Mouse (Mus musculus): ENCODE data around the gene Gcsh.

Gene Gcsh

DNA sequence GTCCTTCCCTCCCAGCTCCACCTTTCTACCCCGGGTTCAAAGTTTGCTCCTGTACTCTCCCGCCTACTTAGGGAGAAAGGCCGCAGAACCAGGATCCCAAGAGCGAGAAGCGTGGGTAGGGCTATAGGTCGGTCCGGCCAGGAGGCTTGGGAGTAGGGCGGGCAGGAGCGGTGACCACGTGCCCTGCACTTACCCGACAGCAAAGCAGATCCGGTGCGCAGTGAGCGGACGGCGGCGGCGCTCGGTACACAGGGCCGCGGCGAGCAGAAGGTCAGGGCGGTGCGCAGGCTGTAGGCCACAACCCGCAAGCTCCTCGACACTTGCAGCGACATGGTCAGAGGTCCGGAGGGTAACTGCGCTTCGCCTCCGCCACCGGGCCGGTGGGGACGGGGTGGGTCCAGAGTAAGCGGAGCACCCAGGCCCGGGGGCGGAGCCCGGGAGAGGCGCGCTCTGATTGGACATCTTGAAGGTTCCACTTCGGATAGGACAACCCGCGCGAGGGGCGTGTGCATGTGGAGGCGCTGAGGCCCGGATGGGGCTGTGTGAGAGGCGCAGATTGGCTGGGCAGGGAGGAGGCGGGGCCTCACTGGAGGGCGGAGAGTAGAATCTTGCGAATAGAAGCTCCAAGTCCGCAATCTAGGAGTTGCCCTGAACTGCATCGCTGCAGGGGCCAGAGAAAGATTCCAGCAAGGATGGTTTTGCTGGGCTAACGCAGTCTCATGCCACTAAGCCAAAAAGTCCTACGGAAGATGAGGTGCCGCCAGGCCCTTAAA, at the start of gene Gcsh:
Gene Gcsh, minus strand, starts transcription at position 443 of the 773 bp plus-strand sequence.
- DNase-seq (ENCODE audit: low spot score), result peak; percentile 96

DNA sequence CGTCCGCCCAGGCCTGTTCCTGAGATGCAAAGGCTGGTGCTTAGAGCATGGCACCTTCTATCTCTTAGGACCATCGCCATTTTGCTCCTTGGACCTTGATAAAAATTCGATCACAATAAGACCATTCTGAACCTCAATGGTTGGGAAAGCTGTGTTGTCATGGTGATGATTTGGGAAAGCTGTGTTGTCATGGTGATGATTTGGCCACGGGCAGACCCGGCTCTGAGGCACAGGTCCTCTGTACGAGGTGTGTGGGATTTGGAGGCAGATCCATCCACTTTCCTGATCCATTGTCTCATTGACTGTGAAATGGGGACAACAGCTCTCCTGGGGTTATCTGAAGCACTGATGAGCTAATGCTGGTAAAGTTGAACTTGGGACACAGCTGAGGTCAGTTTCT, 46.5 kb upstream of the Gcsh start:
- DNase-seq (ENCODE audit: low spot score), result no peak

- no peak for DNase-seq (ENCODE audit: low spot score)
Observed at GRCm38 (mm10) chr8:117037374-117037935, 44.1 kb upstream of the Gcsh start.

GRCm38 (mm10) chr8:117033393-117033792, 40.1 kb upstream of the Gcsh start:
- no peak for DNase-seq (ENCODE audit: low spot score)

DNA sequence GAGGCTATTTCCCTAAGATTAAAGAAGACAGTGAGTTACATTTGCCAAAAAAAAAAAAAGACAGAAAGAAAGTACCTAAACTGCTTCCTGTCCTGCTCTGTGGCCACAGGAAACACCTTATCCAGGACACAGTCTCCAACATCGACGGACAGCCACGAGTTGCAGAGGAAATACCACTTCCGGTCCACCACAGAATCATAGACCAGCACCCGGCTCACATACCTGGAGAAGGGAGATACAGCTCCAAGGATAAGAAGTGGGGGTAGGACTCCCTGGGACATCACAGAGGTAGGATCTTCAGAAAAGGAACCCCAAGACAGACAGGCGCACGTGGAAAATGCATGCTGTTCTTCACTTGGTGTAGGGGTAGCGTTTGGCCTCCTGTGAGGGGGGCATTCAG, 39.3 kb upstream of the Gcsh start:
- DNase-seq (ENCODE audit: low spot score), result no peak

- DNase-seq (ENCODE audit: low spot score), result no peak
Observed at GRCm38 (mm10) chr8:117031476-117031875, 38.1 kb upstream of the Gcsh start.

- DNase-seq (ENCODE audit: low spot score), result no peak
Observed at GRCm38 (mm10) chr8:117028686-117029085, 35.3 kb upstream of the Gcsh start.

GRCm38 (mm10) chr8:117027601-117028000, 34.3 kb upstream of the Gcsh start:
- no peak for DNase-seq (ENCODE audit: low spot score)

DNA sequence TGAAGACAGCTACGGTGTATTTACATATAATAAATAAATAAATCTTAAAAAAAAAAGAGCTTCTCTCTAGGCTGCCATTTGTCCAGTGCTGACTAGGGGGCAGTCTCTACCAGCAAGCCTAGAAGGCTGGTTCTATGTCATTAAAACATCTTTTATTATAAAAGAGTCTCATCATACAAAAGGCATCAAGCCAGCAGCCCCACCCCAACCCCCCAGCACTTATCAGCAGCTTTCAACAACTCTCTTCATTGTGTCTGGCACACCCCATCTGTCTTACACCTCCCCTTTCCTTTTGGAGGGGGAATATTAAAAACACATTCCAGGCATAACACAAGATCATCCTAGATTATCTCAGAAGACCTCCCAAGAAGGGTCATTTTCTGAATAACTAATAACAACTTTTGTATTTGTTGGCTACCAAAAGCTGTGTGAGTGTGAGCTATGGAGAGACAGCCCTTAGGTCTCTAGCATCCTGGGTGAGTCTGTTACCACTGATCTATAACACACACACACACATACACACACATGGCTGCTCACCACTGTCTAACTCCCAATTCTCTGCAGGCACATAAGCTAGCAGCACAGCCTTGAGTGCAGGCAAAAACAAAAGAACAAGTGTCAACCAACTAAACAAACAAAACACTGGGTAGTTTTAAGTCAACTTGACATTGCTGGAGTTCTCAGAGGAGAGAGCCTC, 29.1 kb upstream of the Gcsh start:
- DNase-seq (ENCODE audit: low spot score), result no peak

GRCm38 (mm10) chr8:117019323-117020275, 26.3 kb upstream of the Gcsh start:
- DNase-seq (ENCODE audit: low spot score), result no peak

DNA sequence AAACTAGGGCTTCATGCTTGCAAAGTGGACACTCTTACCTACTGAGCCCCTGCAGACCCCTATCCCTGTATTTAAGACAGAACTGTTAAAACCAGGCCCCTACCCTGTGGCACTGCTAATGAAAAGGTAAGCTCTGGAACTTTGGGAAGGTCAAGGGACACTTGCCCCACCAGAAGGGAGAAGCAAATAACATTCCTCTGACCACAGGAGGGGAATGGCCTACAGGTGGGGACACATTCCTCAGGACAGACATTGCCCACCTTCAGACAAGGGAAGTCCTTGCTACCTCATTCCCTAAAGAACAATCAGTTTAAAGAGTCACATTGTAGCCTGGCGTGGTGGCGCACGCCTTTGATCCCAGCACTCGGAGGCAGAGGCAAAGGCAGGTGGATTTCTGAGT, 24.6 kb upstream of the Gcsh start:
- DNase-seq (ENCODE audit: low spot score), result no peak

DNA sequence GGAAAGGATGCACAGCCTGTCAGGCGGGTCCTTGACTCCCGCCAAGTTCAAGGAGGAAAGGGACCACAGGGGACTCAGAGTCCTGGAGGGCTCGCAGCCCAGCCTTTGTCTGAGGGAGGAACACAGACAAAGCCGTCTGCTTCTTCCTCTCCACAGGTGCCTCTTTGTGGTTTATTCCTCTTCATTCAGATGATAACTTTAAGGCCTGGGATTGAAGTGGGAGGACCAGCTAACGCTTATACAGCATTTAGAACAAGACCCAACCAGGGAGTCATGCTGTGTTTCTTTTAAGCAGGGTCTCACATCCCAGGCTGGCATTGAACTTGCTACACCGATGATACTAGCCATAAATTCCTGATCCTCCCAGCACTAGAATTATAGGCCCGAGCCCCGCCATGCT, 23.7 kb upstream of the Gcsh start:
- DNase-seq (ENCODE audit: low spot score), result no peak

- DNase-seq (ENCODE audit: low spot score), result no peak
Observed at GRCm38 (mm10) chr8:117015670-117016069, 22.3 kb upstream of the Gcsh start.

DNA sequence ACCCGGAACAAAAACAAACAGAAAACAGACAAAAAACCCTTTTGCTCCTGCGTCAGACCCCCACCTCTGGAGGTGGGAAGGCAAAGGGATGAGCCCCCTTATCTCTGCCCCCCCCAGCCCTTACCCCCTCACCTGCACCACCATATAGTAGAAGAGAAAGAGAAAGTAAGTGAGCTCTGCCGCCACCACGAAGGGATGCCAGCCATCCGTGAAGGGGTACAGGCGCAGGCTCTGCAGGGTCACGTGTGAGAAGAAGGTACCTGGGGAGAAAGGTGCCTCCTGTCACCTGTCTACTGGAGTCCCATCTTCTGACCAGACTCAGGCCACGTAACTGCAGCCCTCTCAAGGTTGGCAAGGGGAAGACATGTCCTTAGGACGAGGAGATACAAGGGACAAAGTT, 18.0 kb upstream of the Gcsh start:
- no peak for DNase-seq (ENCODE audit: low spot score)

DNA sequence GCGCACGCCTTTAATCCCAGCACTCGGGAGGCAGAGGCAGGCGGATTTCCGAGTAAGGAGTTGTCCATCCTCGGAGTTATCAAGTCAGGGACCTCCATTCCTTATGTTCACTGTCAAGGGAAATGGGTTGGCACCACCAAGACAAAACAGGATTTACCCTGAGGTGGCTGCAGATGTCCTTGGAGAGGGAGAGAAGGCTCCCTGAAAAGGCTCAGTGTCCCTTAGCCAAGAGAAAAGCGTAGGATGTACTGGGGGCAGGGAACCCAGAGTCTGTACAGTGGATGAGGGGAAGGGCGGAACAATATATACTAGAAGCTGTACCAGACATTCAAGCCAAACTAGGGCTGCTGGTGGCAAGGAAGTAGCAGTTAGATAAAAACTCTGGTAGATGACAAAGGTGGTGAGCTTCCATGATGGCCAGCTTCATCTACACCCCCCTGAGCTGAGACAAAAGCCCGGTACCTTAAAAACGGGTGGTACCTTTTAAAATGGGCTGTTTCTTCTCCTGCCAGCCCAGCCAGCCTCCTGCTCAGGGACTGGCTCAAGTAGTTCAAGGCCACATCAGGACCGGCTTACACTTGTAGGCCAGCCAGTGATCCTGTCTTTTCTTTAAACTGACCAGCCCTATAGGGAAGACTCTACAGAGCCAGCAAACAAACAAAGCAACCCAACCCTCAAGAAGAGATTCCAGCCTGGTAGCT, 829 bp upstream of the Gcsh start:
- DNase-seq (ENCODE audit: low spot score), result no peak

DNA sequence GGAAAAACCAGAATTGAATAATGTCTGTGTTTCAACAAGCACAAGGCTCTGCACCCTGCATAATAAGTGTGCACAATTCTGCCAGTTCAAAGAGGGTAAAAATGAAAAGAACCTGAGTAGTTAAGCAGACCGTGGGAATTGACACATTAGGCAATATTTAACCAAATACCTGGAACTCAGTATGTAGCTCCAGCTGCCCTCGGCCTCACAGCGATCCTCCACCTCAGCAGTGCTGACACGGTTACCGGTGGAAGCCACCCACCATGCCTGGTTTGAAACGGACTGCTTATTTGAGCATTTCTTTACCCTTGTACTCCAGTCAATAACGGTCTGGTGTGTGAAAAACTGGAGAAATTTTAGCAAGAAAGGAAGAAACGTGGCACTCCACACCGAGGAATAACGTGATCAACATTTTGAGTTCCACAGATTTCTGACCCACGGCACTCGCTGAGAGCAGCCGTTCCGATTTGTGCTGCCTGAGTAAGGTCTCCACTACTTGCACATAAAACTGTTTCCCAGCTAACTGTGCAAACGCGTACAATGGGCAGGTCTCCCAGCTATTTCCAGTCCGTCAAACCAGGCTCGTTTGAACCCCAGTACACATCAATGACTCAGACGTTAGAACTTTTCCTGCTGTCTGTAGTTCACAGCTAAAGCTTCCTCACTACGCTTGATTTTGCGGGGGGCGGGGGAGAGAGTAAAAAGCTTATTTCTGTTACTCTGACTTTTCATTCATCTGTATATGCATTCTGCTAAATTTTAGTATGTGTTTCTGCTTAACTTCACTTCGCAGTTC, 963 bp downstream of the Gcsh start:
- no peak for DNase-seq (ENCODE audit: low spot score)

- DNase-seq (ENCODE audit: low spot score), result no peak
Observed at GRCm38 (mm10) chr8:116991241-116991640, 2.1 kb downstream of the Gcsh start.

GRCm38 (mm10) chr8:116989842-116990241, 3.5 kb downstream of the Gcsh start:
- DNase-seq (ENCODE audit: low spot score), result no peak

DNA sequence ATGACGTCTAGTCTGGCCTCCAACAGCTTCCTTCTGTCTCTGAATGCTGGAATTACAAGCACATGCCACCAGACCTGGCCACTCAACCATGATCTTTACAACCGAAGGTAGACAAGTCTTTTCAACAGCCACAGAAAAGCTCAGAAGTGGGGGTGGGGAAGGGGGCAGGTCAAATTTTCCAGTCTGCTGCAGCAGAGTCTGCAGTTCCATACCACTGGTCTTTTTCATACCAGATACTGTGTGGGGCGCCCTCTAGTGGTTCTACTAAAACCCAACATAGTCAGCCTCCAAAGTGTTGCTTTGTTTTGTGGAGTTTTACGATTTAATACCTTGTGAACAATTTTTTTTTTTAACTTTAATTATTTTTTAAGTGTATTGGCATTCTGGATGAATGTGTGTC, 13.2 kb downstream of the Gcsh start:
- peak; percentile 23 for DNase-seq (ENCODE audit: low spot score)

GRCm38 (mm10) chr8:116978631-116979256, 14.6 kb downstream of the Gcsh start, which contains the start of gene 1700030J22Rik:
Gene 1700030J22Rik (minus strand): TSS chr8:116978959.
- peak; percentile 98 for DNase-seq (ENCODE audit: low spot score)
